Comparison of ENCODE assay signal across 17 mouse cellular contexts in genomic region chr6:71321826-71322283, GRCm38 (mm10). TPM values are rescaled to one million over a fixed set of nuclear protein-coding genes. Genes with fewer than 3 reads are reported as not detected.
A peak's percentile ranks its signal among the peaks of the same experiment; 100 is the strongest.
DNase-seq lines count a peak whose midpoint lies in the region; ATAC-seq and TF ChIP-seq lines count a peak whose summit lies in the region.
"Had no signal": no experiment of that assay in that cellular context is flagged by ENCODE, and none has a peak within 500 bp of the region (broad histone marks: within the 10 kb centered on the region; RNA-seq: fewer than 3 reads in every experiment).

Gene Smyd1, minus strand, starts transcription at chr6:71322233.

- H3K4me2 ChIP-seq in limb, embryonic 13.5 days (replicated peaks): no peak within 1 kb of the TSS
- no peak within 1 kb of the TSS for H3K4me2 ChIP-seq in lung, postnatal 0 days (replicated peaks; ENCODE audit: low read depth, low read length)
- H3K4me2 ChIP-seq: limb, embryonic 15.5 days had no signal

- no peaks in the 10 kb centered on the region for H3K36me3 ChIP-seq in limb, embryonic 13.5 days
- no peaks in the 10 kb centered on the region for H3K36me3 ChIP-seq in limb, embryonic 10.5 days
- H3K36me3 ChIP-seq in lung, postnatal 0 days (ENCODE audit: insufficient read depth, low read length): no peaks in the 10 kb centered on the region
- H3K36me3 ChIP-seq: limb, embryonic 15.5 days had no signal

- H3K4me1 ChIP-seq in limb, embryonic 13.5 days: no peaks in the 10 kb centered on the region
- H3K4me1 ChIP-seq in limb, embryonic 10.5 days: no peaks in the 10 kb centered on the region
- no peaks in the 10 kb centered on the region for H3K4me1 ChIP-seq in lung, postnatal 0 days (ENCODE audit: insufficient read depth, low read depth, low read length)
- H3K4me1 ChIP-seq: limb, embryonic 15.5 days had no signal

- no peak for ATAC-seq in limb, embryonic 13.5 days (ENCODE audit: low FRiP score, low read depth)
- no peak for ATAC-seq in lung, postnatal 0 days
- ATAC-seq: hindbrain, embryonic 16.5 days; midbrain, embryonic 16.5 days had no signal

- no peak for TF ChIP-seq EP300 in lung, postnatal 0 days (IDR thresholded peaks at IDR 0.05)

- intact Hi-C loops in heart, postnatal 10 days (cut with DNase I): no loop called here

- no peak for DNase-seq in limb, embryonic 10.5 days (ENCODE audit: low spot score)
- DNase-seq in gastrocnemius, postnatal 4 days (ENCODE audit: low spot score in 2 of 2): no peak
- no peak for DNase-seq in heart, postnatal 10 days
- peak; percentile 58 for DNase-seq in thymus, postnatal 4 days
- DNase-seq in lung, postnatal 0 days (ENCODE audit: low spot score): no peak
- DNase-seq in lung, postnatal 25 days (ENCODE audit: low spot score): no peak
- DNase-seq: adrenal gland, adult 2 months; B cell, adult 2 months; cerebellum, adult 2 months; embryo, embryonic 11 days; kidney, adult 9 months; lung, adult 18-20 months; right cerebral cortex, adult 18-20 months had no signal

- no peak within 1 kb of the TSS for H3K4me3 ChIP-seq in limb, embryonic 13.5 days
- no peak within 1 kb of the TSS for H3K4me3 ChIP-seq in limb, embryonic 10.5 days
- no peak within 1 kb of the TSS for H3K4me3 ChIP-seq in lung, postnatal 0 days (ENCODE audit: low read depth, low read length)
- H3K4me3 ChIP-seq: limb, embryonic 15.5 days had no signal

- H3K27ac ChIP-seq in limb, embryonic 13.5 days: no peak within 1 kb of the TSS
- H3K27ac ChIP-seq in limb, embryonic 10.5 days: no peak within 1 kb of the TSS
- no peak within 1 kb of the TSS for H3K27ac ChIP-seq in lung, postnatal 0 days (ENCODE audit: low read length)
- H3K27ac ChIP-seq: limb, embryonic 15.5 days had no signal

- no peak for TF ChIP-seq CTCF in lung, postnatal 0 days (IDR thresholded peaks at IDR 0.05)

- no peaks in the 10 kb centered on the region for H3K9me3 ChIP-seq in limb, embryonic 13.5 days
- no peaks in the 10 kb centered on the region for H3K9me3 ChIP-seq in limb, embryonic 10.5 days (replicated peaks)
- H3K9me3 ChIP-seq in lung, postnatal 0 days (ENCODE audit: low read length): no peaks in the 10 kb centered on the region
- H3K9me3 ChIP-seq: limb, embryonic 15.5 days had no signal

- WGBS in limb, embryonic 13.5 days: 71% methylated on average over 3 of the region's 3 CpGs
- WGBS in limb, embryonic 10.5 days: 73% methylated on average over 3 of the region's 3 CpGs
- 69% methylated on average over 3 of the region's 3 CpGs for WGBS in lung, postnatal 0 days

- no peak within 1 kb of the TSS for H3K9ac ChIP-seq in limb, embryonic 13.5 days
- no peak within 1 kb of the TSS for H3K9ac ChIP-seq in lung, postnatal 0 days (replicated peaks; ENCODE audit: low read depth)
- H3K9ac ChIP-seq: limb, embryonic 15.5 days had no signal

- no peaks in the 10 kb centered on the region for H3K27me3 ChIP-seq in limb, embryonic 13.5 days
- no peaks in the 10 kb centered on the region for H3K27me3 ChIP-seq in limb, embryonic 10.5 days (ENCODE audit: low read depth, poor library complexity, severe bottlenecking)
- no peaks in the 10 kb centered on the region for H3K27me3 ChIP-seq in lung, postnatal 0 days (replicated peaks; ENCODE audit: insufficient read depth, low read length)
- H3K27me3 ChIP-seq: limb, embryonic 15.5 days had no signal

RNA-seq across cellular contexts. Expression of gene Smyd1, which starts in this region (rescaled TPM):
- 8.7 and 11.7 TPM in 2 replicates for polyA plus RNA-seq in limb, embryonic 13.5 days (2015; fragmentation: Nextera tagmentation; extraction: Ambion mirVana)
- polyA plus RNA-seq in limb, embryonic 10.5 days (2016; fragmentation: Nextera tagmentation; extraction: Ambion mirVana): 0.24 and 0.35 TPM in 2 replicates
- total RNA-seq in gastrocnemius, postnatal 4 days (2021): 100 to 1,000 TPM; 153 to 163 TPM
- total RNA-seq in heart, postnatal 10 days (2021): 100 to 1,000 TPM; 361 to 384 TPM
- polyA plus RNA-seq in lung, postnatal 0 days (2015; fragmentation: Nextera tagmentation; extraction: Ambion mirVana): 0.80 and 1.2 TPM in 2 replicates
